Mouse (Mus musculus): ENCODE measurements around the gene Fuk. TPM values are rescaled to one million over a fixed set of nuclear protein-coding genes. Genes with fewer than 3 reads are reported as not detected.

Fuk gene
- polyA plus RNA-seq, 1 experiment from 2014 or later: 6.0 TPM

Other genes starting within 250 kb of the Fuk start
- 17.2 and 17.6 TPM in 2 replicates for gene Mtss1l, start 181.0 kb downstream of the Fuk start, polyA plus RNA-seq (2014; fragmentation: Nextera tagmentation; extraction: Ambion mirVana)
- gene Il34, start 96.6 kb downstream of the Fuk start, polyA plus RNA-seq (2014; fragmentation: Nextera tagmentation; extraction: Ambion mirVana): 0.24 and 0.49 TPM in 2 replicates
- gene Cog4, start 55.9 kb downstream of the Fuk start, polyA plus RNA-seq (2014; fragmentation: Nextera tagmentation; extraction: Ambion mirVana): 60.2 and 62.0 TPM in 2 replicates
- 74.8 and 77.8 TPM in 2 replicates for gene Sf3b3, start 55.7 kb downstream of the Fuk start, polyA plus RNA-seq (2014; fragmentation: Nextera tagmentation; extraction: Ambion mirVana)
- 9.6 and 10.4 TPM in 2 replicates for gene St3gal2, start 17.4 kb upstream of the Fuk start, polyA plus RNA-seq (2014; fragmentation: Nextera tagmentation; extraction: Ambion mirVana)
- 13.8 and 14.9 TPM in 2 replicates for gene Ddx19a, start 95.3 kb upstream of the Fuk start, polyA plus RNA-seq (2014; fragmentation: Nextera tagmentation; extraction: Ambion mirVana)
- 3.6 and 4.1 TPM in 2 replicates for gene Ddx19b, start 129.3 kb upstream of the Fuk start, polyA plus RNA-seq (2014; fragmentation: Nextera tagmentation; extraction: Ambion mirVana)
- 31.7 and 35.4 TPM in 2 replicates for gene Aars, start 130.7 kb upstream of the Fuk start, polyA plus RNA-seq (2014; fragmentation: Nextera tagmentation; extraction: Ambion mirVana)
- gene Exosc6, start 153.9 kb upstream of the Fuk start, polyA plus RNA-seq (2014; fragmentation: Nextera tagmentation; extraction: Ambion mirVana): 10.7 and 14.5 TPM in 2 replicates
- not detected in 2 replicates for gene Clec18a, start 189.9 kb upstream of the Fuk start, polyA plus RNA-seq (2014; fragmentation: Nextera tagmentation; extraction: Ambion mirVana)
- gene Pdpr, start 192.1 kb upstream of the Fuk start, polyA plus RNA-seq (2014; fragmentation: Nextera tagmentation; extraction: Ambion mirVana): 9.3 and 9.8 TPM in 2 replicates